Mouse (Mus musculus) c-Kit-positive CD71-negative TER-119-negative erythroid progenitor cells, embryonic 14.5 days (primary cell): Measurements from ENCODE around the gene Rbfox1.

Experiments used
- DNase-seq: peaks from one replicate; pipeline ENCODE4 v3.0.0-alpha.2; 2013; ENCODE audit warnings: low read depth

The Rbfox1 gene

GRCm38 (mm10) chr16:7365878-7366277 lies 1480.7 kb downstream of the Rbfox1 start:
- no peak for DNase-seq

DNA sequence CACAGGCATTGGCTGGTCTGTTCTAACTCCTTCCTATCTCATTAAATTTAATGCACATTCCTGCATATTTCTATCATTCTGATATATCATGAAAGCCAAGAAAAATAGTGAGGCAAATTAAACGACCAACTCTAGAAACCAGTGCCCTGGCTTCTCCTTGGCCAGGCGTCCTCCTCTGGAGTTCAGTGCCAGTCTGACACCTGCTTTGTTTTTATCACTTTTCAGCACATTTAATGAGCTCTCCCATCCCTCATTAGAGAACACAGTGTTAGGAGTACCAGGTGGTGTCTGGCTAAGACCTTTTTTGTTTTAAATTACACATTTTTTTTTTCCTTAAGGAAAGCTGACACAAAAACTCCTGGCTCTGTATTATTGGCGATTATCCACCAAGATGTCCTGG lies 1489.0 kb downstream of the Rbfox1 start:
- DNase-seq, result no peak

DNA sequence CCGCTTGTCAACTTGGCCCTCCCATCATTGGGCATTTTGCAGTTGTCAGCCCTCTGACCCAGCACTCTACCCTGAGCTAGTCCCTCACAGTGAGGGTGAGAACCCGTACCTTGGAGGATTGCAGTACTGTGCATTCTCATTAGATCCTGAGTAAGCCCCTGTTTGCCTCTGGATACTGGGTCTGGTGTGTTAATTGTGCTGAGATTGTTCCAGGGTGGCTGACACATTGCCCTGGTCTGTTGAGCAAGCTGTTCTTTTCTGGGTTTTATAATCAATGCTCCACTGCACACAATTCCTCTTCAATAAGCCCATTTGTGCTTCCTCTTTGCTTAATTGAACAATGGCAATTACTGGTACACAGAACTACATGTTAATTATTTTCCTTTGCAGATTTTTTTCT lies 1489.5 kb downstream of the Rbfox1 start:
- no peak for DNase-seq

- DNase-seq, result no peak
These were observed 1510.9 kb downstream of the Rbfox1 start for GRCm38 (mm10) chr16:7396101-7396500.

DNA sequence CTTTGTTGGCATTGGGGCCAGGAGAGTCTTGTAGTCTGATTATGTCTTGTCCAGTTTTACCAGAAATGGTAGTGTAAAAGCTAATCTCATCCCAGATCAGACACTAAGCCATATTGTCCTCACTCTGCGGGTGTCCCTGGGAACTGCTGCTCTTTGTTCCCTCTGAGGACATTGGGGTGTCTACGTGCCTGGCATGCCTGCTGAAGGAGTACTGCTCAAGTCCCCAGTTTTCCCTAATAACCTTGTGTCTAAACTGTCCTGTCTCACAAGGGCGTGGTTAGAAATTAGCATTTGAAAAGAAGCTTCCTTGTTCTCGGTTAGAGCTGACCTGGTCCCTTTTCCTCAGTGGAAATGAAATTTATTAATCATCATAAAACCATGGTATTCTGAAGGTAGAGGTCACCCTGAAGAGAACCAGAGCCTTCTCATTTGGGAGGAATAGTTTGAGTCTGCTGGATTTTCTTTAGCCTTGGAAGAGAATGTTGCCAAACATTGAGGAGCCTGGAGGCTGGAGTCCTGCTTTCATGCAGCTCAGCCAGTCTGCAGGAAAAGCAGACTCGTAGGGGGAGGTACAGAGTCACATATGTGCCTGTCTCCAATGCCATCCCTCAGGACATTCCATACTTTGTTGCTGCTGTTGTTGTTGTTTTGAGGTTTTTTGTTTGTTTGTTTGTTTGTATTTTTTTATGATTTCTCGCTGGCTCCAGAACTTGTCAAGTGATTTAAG lies 1519.8 kb downstream of the Rbfox1 start:
- no peak for DNase-seq

DNA sequence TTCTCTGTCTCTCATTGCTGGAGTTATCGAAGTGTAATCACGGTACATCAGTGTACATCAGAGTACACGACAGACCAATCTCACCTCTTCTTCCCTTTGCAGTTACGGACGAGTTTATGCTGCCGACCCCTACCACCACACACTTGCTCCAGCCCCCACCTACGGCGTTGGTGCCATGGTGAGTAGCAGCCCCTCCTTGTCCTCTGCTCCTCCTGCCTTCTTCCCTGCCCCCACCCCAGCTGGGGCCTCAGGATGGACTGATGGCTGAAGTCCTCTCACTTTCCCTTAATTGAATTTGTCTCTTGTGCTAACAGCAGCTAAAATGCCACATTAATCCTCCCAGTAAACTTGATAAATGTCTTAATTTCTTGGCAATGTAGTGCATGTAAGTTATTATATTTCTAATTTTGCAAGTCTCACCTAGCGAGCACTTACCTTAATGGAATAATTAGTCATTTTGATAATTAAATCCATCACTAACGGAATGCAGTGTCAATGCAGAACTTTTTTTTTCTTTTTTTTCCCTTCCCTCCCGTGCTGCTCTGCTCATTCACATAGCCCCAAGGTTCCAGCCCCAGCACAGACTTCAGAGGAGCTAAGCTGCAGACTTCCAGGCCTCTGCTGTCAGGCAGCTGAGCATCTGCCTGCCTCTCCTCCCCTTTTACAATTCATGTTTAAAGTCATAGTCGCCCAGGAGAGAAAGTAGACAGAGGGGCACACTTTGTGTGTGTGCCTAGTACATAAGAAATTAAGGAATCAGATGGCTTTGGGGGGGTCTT lies 1522.9 kb downstream of the Rbfox1 start:
- no peak for DNase-seq

GRCm38 (mm10) chr16:7419655-7420281 lies 1534.6 kb downstream of the Rbfox1 start:
- DNase-seq, result peak; percentile 10

DNA sequence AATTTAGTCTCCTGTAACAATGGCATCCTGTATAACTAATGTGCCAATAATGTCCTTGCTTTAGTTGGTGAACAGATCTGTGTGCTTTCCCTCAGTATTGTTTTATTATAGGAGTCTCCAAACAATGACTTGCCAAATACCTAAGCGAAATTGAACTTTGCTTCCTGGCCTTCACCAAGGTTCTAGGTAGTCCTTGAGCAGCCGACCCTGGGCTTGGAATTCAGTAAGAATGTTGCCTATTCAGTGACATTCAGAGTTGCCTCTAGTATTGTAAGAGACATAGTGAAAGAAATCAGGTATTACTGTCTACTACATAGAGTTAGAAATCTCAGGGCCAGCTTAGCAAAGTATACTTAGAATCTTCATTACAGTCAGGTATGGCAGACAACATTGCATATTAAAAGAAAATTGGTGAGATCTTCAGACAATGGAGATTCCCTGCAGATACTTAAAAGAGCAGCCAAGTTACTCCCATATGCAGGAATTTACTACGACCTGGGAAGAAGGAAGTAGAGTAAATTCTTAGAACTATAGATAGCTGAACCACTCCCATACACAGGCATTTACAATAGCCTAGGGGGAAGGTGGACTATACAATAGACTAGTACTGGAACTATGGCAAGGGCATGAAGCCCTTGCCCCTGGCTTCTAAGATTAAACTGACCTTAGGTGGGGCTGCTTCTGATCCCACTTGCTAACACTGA lies 1540.4 kb downstream of the Rbfox1 start:
- DNase-seq, result no peak

- DNase-seq, result no peak
These were observed 1548.1 kb downstream of the Rbfox1 start for GRCm38 (mm10) chr16:7433296-7433695.

GRCm38 (mm10) chr16:7446791-7447290 lies 1561.7 kb downstream of the Rbfox1 start:
- no peak for DNase-seq

DNA sequence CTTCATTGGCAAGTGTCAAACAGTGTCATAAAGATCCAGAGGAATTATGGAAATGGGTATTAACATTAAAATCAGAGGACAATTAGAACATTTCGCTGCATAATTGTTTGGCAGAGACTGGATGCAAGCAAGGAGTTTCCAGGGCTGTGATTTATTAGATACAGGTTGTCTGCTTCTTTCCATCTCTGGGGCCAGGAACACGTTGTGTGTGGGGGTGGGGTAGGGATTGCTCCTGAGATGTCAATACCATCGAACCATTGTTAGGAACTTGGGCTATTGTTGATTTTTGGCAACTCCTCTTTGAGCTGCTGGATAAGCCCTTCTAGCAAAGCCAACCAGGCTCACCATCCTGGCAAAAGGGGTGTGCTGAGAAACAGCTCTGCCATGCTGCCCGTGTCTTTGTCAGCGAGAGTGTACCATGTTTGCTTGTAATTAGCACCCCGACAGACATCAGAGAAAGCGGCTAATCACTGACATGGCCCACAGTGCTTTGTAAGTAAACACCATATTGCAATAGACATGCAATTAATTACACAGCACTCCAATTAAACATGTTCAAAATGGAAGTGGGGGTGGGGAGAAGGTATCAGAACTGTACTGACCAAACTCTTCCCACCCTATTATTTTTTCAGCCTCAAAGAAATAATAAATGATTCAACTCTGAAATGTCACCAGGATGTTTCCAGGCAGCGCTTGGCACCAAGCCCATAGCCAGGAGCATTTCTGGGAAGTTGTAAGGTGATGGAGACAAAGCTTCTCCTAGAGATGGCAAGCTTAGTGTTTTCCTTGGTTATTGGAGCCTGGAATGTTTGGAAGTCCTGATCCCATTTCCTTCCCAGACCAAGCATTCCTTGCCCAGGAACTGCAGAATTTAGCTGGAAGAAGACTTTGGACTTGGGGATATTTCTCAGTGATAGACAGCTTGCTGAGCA lies 1562.8 kb downstream of the Rbfox1 start:
- no peak for DNase-seq

DNA sequence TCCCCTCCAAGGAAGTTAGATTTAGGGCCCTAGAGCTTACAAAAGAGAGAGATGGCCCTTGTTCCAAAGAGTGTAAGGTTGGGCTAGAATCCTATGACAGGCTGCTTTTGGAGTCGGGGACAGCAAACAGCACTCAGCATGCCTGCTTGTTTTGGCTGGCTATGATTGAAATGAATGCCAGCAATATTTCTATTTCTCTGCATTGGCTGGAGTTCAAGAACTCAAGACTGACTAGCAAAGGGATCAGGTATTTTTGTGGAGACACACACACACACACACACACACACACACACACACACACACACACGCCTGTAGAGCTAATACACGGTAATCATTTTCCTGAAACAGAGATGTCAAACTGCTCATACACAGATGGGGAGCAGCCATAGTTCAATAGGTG lies 1566.0 kb downstream of the Rbfox1 start:
- no peak for DNase-seq

DNA sequence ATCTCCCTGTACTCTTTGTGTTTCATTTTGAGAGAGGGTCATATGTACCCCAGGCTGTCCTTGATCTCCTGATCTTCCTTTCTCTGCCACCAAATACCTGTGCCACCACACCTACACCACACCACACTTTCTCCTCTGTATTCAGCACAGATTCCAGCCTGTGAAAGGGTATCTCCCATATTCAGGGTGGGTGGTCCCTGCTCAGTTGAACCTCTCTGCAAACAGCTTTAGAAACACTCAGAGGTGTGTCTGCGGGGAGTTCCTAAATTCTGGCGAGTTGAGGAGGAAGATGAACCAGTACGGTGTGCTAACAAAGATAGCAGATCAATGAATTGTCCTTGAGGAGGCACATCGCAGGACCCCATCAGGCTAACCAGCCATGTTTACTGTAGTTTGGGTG lies 1572.4 kb downstream of the Rbfox1 start:
- no peak for DNase-seq
